Mouse (Mus musculus) myocyte (in vitro differentiated cells): ENCODE results near the gene Bco2.

Experiments
- E2F4 ChIP-seq: IDR thresholded peaks from one replicate; pipeline ENCODE4 v1.6.1; 2011; ENCODE audit warnings: mild to moderate bottlenecking, control low read depth, moderate library complexity; ENCODE audit not compliant: insufficient read depth
- MYOD1 ChIP-seq, 3 experiments: IDR thresholded peaks; one replicate each; pipeline ENCODE4 v1.6.1; 2011; ENCODE audit warnings: control low read depth in 2 of 3, low read depth in 2 of 3, mild to moderate bottlenecking in 2 of 3, moderate library complexity in 1 of 3; ENCODE audit not compliant: insufficient read length in 2 of 3, control insufficient read depth in 1 of 3
- MYOG ChIP-seq, 3 experiments: IDR thresholded peaks; one replicate each; pipeline ENCODE4 v1.6.1; 2011; ENCODE audit warnings: control low read depth in 2 of 3, low read depth in 2 of 3, mild to moderate bottlenecking in 2 of 3; ENCODE audit not compliant: insufficient read length in 2 of 3, control insufficient read depth in 1 of 3, insufficient read depth in 1 of 3
- POLR2A ChIP-seq: IDR thresholded peaks from one replicate; pipeline ENCODE4 v1.6.1; 2011; ENCODE audit warnings: low read depth, mild to moderate bottlenecking, control low read depth, moderate library complexity; ENCODE audit not compliant: insufficient read length
- USF1 ChIP-seq: IDR thresholded peaks from one replicate; pipeline ENCODE4 v1.6.1; 2011; ENCODE audit warnings: low read depth, mild to moderate bottlenecking, control low read depth, moderate library complexity

- TF ChIP-seq POLR2A (no peak), E2F4 (no peak), USF1 (no peak), MYOG (IDR thresholded peaks at IDR 0.05; ENCODE audit: control insufficient read depth in 1 of 3, insufficient read depth in 1 of 3, insufficient read length in 2 of 3, low read depth in 2 of 3) (no peak), MYOD1 (IDR thresholded peaks at IDR 0.05; ENCODE audit: control insufficient read depth in 1 of 3, insufficient read length in 2 of 3, low read depth in 2 of 3) (no peak)
Observed at GRCm38 (mm10) chr9:50533328-50533727, 21.7 kb downstream of the Bco2 start.
